Mouse (Mus musculus) bone marrow, adult 2 months (tissue): ENCODE measurements around the gene Zfp719.

ENCODE experiments used
- CTCF ChIP-seq: fragments of 200-500 bp; IDR thresholded peaks from 2 replicates; pipeline ENCODE4 v1.5.1; 2011; ENCODE audit warnings: low read length, control low read depth; ENCODE audit not compliant: control insufficient read depth, insufficient read depth
- POLR2A ChIP-seq: fragments of 200-500 bp; IDR thresholded peaks from 2 replicates; pipeline ENCODE4 v1.6.1; 2011; ENCODE audit warnings: low read depth, mild to moderate bottlenecking, control low read depth, low read length, borderline replicate concordance; ENCODE audit not compliant: control insufficient read depth

GRCm38 (mm10) chr7:43636194-43636593 is 56.8 kb downstream of the Zfp719 start:
- TF ChIP-seq CTCF (no peak), POLR2A (no peak)
